In the genomic region with DNA sequence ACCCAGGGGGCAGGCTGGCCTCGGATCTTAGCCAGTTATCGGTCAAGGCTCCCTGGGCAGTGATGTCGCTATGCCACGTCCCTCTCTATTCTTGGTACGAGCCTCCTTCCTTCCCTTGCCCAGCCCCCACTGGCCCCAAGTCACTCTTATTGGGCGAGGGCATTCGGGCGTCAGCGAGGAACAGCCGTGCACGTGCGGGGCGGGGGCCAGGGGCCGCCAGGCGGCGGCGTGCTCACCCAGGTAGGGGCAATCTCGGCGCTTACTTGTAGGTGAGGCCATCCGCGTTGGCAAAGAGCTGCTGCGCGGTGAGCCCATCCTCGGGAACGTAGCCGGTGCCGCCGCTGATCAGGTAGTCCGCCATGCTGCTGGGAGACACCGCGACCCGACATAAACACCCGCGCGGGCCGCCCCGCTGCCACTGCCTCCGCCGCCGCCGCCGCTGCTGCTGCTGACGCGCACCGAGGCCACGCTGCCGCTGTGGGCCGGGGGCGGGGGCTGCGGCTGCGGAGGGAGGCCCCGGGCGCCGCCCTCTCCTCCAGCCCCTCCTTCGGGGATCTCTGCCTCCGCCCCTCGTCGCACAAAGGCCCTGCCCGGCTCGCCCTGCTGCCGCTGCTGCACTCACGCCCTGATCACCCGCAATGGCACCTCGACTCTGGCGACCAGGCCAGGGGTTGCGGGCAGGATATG, we compare ENCODE assay signal across 1 mouse cellular context.
TF ChIP-seq lines count a peak whose summit lies in the region.

No protein-coding gene starts in this region.

TF ChIP-seq in CH12.LX, 34 proteins besides CTCF, POLR2A, EP300 and RAD21:
- peak; percentile 53; the same call in 1 of the 2 replicates for TF ChIP-seq NRF1 (IDR thresholded peaks at IDR 0.05; ENCODE audit: low read depth, low read length)
- TF ChIP-seq JUND (conservative IDR thresholded peaks at IDR 0.05; ENCODE audit: low read depth, low read length), result no peak
- peak; percentile 23; the same call in 1 of the 2 replicates for TF ChIP-seq NELFE (IDR thresholded peaks at IDR 0.05; ENCODE audit: low read depth, low read length)
- TF ChIP-seq MAZ (IDR thresholded peaks at IDR 0.05; ENCODE audit: low read depth, low read length), result peak; percentile 84
- no peak for TF ChIP-seq POLR2AphosphoS2 (IDR thresholded peaks at IDR 0.05; ENCODE audit: low read depth, low read length)
- TF ChIP-seq MYC (IDR thresholded peaks at IDR 0.05; ENCODE audit: low read depth, low read length), result peak; percentile 78; the same call in 1 of the 2 replicates
- peak; percentile 84 for TF ChIP-seq CHD2 (IDR thresholded peaks at IDR 0.05; ENCODE audit: low read length)
- TF ChIP-seq TBP (conservative IDR thresholded peaks at IDR 0.05; ENCODE audit: low read depth, low read length), result no peak
- TF ChIP-seq ZNF384 (IDR thresholded peaks at IDR 0.05; ENCODE audit: low read depth, low read length), result no peak
- peak; percentile 94 for TF ChIP-seq MXI1 (IDR thresholded peaks at IDR 0.05; ENCODE audit: low read depth, low read length)
- TF ChIP-seq SIN3A (IDR thresholded peaks at IDR 0.05; ENCODE audit: low read length), result peak; percentile 65
- peak; percentile 100 for TF ChIP-seq BHLHE40 (IDR thresholded peaks at IDR 0.05; ENCODE audit: low read depth, low read length)
- TF ChIP-seq IRF4 (IDR thresholded peaks at IDR 0.05; ENCODE audit: low read depth, low read length), result peak; percentile 42
- TF ChIP-seq MAX (IDR thresholded peaks at IDR 0.05; ENCODE audit: low read length), result peak; percentile 82
- 0 out of 2 replicates have a peak, but pooled peaks have one; percentile 52 for TF ChIP-seq RCOR1 (conservative IDR thresholded peaks at IDR 0.05; ENCODE audit: low read depth, low read length)
- TF ChIP-seq ETS1 (conservative IDR thresholded peaks at IDR 0.05; ENCODE audit: low read depth, low read length), result peak; percentile 74
- TF ChIP-seq UBTF (IDR thresholded peaks at IDR 0.05; ENCODE audit: low read depth, low read length), result 0 out of 2 replicates have a peak, but pooled peaks have one; percentile 30
- no peak for TF ChIP-seq ZMIZ1 (IDR thresholded peaks at IDR 0.05; ENCODE audit: low read depth, low read length)
- no peak for TF ChIP-seq GABPA (IDR thresholded peaks at IDR 0.05; ENCODE audit: insufficient replicate concordance, low read depth, low read length)
- TF ChIP-seq MEF2A (IDR thresholded peaks at IDR 0.05; ENCODE audit: borderline replicate concordance, low read depth, low read length), result 0 out of 2 replicates have a peak, but pooled peaks have one; percentile 36
- TF ChIP-seq TCF12 (IDR thresholded peaks at IDR 0.05; ENCODE audit: low read depth, low read length), result 0 out of 2 replicates have a peak, but pooled peaks have one; percentile 40
